Mouse (Mus musculus) liver, embryonic 12.5 days (tissue): ENCODE measurements at regions not wholly inside any gene's neighbourhood (a gene's known extent, or its start where the extent isn't known, plus 50 kb on each side); places are given as distances from the start of the nearest gene placed in this dataset.

ENCODE experiments used
- ATAC-seq: fragments of 200-750 bp; cut with Nextera tagmentation; 2 replicates; pipeline ENCODE4 v1.8.0; 2017; ENCODE audit warnings: moderate number of reproducible peaks, mild to moderate bottlenecking, moderate library complexity
- H3K27ac ChIP-seq: fragments of 300-500 bp; sonication (generic); 2 replicates; pipeline ENCODE4 v1.5.1; 2016; ENCODE audit warnings: mild to moderate bottlenecking
- H3K27me3 ChIP-seq: fragments of 300-500 bp; sonication (generic); replicated peaks from 2 replicates; pipeline ENCODE4 v1.6.1; 2016; ENCODE audit warnings: mild to moderate bottlenecking, moderate library complexity
- H3K36me3 ChIP-seq: fragments of 300-500 bp; sonication (generic); 2 replicates; pipeline ENCODE4 v1.6.1; 2016; ENCODE audit warnings: mild to moderate bottlenecking, moderate library complexity
- H3K4me1 ChIP-seq: fragments of 300-500 bp; sonication (generic); 2 replicates; pipeline ENCODE4 v1.6.1; 2016
- H3K4me2 ChIP-seq: fragments of 300-500 bp; sonication (generic); 2 replicates; pipeline ENCODE4 v1.6.1; 2016; ENCODE audit warnings: mild to moderate bottlenecking, moderate library complexity
- H3K4me3 ChIP-seq: fragments of 300-500 bp; sonication (generic); 2 replicates; pipeline ENCODE4 v1.5.1; 2016; ENCODE audit warnings: mild to moderate bottlenecking, moderate library complexity
- H3K9ac ChIP-seq: fragments of 300-500 bp; sonication (generic); 2 replicates; pipeline ENCODE4 v1.6.1; 2016; ENCODE audit warnings: mild to moderate bottlenecking, moderate library complexity
- H3K9me3 ChIP-seq: fragments of 300-500 bp; sonication (generic); replicated peaks from 2 replicates; pipeline ENCODE4 v1.6.1; 2016; ENCODE audit warnings: mild to moderate bottlenecking, moderate library complexity
- WGBS: fragments of 180-500 bp; shearing (Covaris S2); methylation state at CpG from one replicate; pipeline ENCODE4 v1.1.7; 2016; ENCODE audit not compliant: insufficient replicate concordance; 5-methylcytosine and 5-hydroxymethylcytosine counted together

DNA sequence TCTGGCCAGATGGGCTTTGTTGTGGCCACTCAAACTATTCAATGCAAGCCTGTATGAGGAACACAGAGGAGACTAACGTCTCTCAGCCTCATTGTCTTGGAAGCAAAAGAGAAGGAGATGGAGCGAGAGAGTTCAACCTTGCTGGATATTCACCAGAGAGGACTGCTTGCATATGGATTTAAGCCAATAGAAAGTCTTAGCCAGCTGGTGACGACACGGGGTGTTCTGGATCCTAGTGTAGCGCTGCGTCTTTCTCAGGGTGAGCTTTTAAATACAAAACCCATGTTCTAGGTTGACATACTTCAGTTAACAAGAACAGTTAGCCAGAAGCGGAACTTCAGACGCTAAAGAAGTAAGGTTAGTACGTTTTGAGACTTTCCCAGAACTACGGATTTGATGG, 174.9 kb downstream of the Plpp3 start:
- Histone ChIP-seq H3K27me3 (no peaks in the 10 kb centered on the region), H3K27ac (no peak overlapping the region), H3K9ac (no peak overlapping the region), H3K4me1 (no peaks in the 10 kb centered on the region), H3K36me3 (no peaks in the 10 kb centered on the region), H3K4me3 (no peak overlapping the region), H3K4me2 (no peak overlapping the region), H3K9me3 (no peaks in the 10 kb centered on the region)
- WGBS = 77% methylated on average over 10 of the region's 10 CpGs
- no peak for ATAC-seq

DNA sequence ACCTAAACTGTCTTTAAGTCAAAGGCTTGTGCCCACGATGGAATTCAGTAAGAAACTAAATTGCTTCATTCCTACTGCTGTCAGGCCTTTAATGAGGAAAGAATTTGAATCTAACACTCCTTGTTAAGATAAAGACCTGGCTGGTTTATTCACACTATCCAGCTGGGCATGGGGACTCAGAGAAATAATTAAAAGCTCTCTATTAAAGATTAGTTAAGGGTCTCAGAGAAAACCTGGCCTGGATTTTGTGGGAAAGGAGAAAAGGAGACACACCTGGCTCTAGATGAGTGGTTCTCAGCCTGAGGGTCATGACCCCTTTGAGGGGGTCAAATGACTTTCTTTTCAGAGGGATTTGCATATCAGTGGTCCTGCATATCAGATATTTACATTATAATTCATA, 178.7 kb downstream of the Plpp3 start:
- Histone ChIP-seq H3K4me1 (no peaks in the 10 kb centered on the region), H3K4me3 (no peak overlapping the region), H3K27ac (no peak overlapping the region), H3K36me3 (no peaks in the 10 kb centered on the region), H3K4me2 (no peak overlapping the region), H3K9ac (no peak overlapping the region), H3K27me3 (no peaks in the 10 kb centered on the region), H3K9me3 (no peaks in the 10 kb centered on the region)
- 34% methylated on average over 1 of the region's 1 CpGs for WGBS
- ATAC-seq = no peak

DNA sequence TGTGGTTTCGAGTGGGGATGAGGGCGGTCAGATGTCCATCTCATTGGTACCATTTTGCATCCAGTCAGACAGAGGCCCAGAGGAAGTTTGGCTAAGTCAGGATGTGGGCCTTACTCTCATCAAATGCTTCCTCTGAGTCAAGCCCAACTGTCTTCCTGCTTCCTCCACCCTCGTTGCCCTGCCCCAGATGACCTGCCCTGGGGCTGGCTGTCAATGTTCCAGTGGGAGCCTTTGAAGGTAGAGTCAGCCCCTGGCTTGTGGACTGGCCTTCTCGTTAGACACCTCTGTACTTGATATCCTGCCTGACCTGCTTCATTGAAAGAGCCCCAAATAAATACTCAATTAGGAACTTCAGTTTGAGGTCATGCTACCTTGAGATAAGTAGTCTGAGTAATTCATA, 179.4 kb downstream of the Plpp3 start:
- H3K9ac ChIP-seq = no peak overlapping the region
- H3K36me3 ChIP-seq = no peaks in the 10 kb centered on the region
- no peak overlapping the region for H3K27ac ChIP-seq
- 50% methylated on average over 4 of the region's 4 CpGs for WGBS
- no peaks in the 10 kb centered on the region for H3K9me3 ChIP-seq
- H3K4me1 ChIP-seq = no peaks in the 10 kb centered on the region
- ATAC-seq = no peak
- H3K4me2 ChIP-seq = no peak overlapping the region
- no peaks in the 10 kb centered on the region for H3K27me3 ChIP-seq
- no peak overlapping the region for H3K4me3 ChIP-seq

DNA sequence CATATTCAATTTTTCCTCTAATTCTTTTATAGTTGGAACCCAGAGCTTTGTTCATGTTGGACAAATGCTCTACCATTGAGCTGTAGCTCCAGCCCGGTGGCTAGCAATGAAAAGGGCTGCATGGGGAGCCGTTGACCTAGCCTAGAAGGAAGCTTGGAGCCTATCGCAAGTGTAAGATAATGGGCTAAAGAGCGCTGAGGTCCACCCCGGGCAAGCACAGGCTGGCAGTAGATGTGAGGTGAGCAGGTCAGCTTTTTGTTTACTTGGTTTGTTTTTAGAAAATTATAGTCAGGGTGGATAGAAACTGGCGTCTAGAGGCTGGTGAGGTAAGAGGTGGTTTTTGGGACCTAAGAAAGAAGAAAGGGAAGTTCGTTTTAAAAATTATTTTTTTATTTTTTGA, 181.0 kb downstream of the Plpp3 start:
- no peak for ATAC-seq

DNA sequence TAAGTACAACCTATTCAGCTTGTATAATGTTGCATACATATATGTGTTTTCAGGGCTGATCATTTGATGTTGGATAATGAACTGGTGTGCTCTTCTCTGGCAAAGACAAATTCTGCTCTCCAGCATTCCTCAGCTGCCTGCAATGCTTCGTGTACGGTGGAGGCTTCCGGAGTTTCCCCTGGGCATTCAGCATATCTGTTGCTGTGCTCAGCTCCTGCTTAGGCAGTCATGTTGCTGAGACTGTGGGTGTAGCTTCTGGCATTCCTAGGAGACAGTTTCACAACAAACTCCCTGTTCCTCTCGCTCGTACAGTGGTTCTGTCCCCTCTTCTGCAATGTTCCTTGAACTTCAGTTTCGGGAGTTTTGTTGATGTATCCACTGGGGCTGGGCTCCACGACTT, 181.7 kb downstream of the Plpp3 start:
- H3K4me3 ChIP-seq = no peak overlapping the region
- no peaks in the 10 kb centered on the region for H3K4me1 ChIP-seq
- no peaks in the 10 kb centered on the region for H3K27me3 ChIP-seq
- H3K4me2 ChIP-seq = no peak overlapping the region
- H3K9me3 ChIP-seq = no peaks in the 10 kb centered on the region
- no peak for ATAC-seq
- H3K27ac ChIP-seq = no peak overlapping the region
- no peak overlapping the region for H3K9ac ChIP-seq
- WGBS = 57% methylated on average over 7 of the region's 7 CpGs
- H3K36me3 ChIP-seq = no peaks in the 10 kb centered on the region

More for the DNA sequence above, 181.0 kb downstream of the Plpp3 start:
- no peak overlapping the region for H3K27ac ChIP-seq
- H3K4me2 ChIP-seq = no peak overlapping the region
- no peaks in the 10 kb centered on the region for H3K4me1 ChIP-seq
- H3K9me3 ChIP-seq = no peaks in the 10 kb centered on the region
- no peaks in the 10 kb centered on the region for H3K27me3 ChIP-seq
- H3K4me3 ChIP-seq = no peak overlapping the region
- H3K9ac ChIP-seq = no peak overlapping the region
- no peaks in the 10 kb centered on the region for H3K36me3 ChIP-seq
- WGBS = 59% methylated on average over 7 of the region's 7 CpGs

DNA sequence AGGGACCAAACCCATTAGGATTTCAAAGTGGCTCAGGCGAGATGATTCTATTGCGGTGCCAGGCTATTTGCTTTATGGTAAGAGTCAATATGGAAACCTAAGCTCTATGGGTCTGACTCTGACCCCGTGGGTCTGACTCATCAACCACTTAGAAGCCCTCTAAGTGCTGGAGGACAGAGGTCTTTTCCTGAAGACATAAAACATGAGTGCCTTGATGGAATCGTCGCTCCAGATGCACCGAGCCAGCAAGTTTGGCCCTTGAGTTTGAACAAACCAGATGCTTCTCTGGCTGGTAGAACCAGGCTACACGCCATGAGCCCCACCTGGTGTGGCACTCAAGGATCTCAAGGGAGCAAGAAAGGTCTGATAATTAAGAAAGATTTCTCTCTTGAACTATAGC, 184.1 kb downstream of the Plpp3 start:
- Histone ChIP-seq H3K9me3 (no peaks in the 10 kb centered on the region), H3K9ac (no peak overlapping the region), H3K4me3 (no peak overlapping the region), H3K27me3 (no peaks in the 10 kb centered on the region), H3K4me1 (no peaks in the 10 kb centered on the region), H3K36me3 (no peaks in the 10 kb centered on the region), H3K27ac (no peak overlapping the region), H3K4me2 (no peak overlapping the region)
- ATAC-seq = no peak
- 68% methylated on average over 7 of the region's 7 CpGs for WGBS

DNA sequence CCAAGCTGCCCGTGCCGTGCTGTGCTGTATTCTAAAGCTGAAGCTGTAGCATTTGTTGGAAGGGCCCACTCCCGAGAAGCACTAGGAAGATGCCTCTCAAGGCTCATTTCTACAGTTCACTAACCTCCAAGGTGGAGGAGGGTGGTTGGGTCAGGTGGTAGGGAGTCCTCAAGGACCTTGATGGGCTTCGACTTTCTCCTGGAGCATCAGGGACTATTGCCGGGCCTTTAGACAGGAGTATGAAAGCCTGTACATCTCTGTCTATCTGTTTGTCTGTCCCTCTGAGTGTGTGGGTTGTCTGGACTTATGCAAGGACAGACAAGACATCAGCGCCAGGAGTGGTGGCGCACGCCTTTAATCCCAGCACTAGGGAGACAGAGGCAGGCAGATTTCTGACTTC, 189.7 kb downstream of the Plpp3 start:
- Histone ChIP-seq H3K27me3 (no peaks in the 10 kb centered on the region), H3K36me3 (no peaks in the 10 kb centered on the region), H3K27ac (no peak overlapping the region), H3K4me2 (no peak overlapping the region), H3K4me3 (no peak overlapping the region), H3K9me3 (no peaks in the 10 kb centered on the region), H3K4me1 (no peaks in the 10 kb centered on the region), H3K9ac (no peak overlapping the region)
- no peak for ATAC-seq
- 73% methylated on average over 8 of the region's 8 CpGs for WGBS

DNA sequence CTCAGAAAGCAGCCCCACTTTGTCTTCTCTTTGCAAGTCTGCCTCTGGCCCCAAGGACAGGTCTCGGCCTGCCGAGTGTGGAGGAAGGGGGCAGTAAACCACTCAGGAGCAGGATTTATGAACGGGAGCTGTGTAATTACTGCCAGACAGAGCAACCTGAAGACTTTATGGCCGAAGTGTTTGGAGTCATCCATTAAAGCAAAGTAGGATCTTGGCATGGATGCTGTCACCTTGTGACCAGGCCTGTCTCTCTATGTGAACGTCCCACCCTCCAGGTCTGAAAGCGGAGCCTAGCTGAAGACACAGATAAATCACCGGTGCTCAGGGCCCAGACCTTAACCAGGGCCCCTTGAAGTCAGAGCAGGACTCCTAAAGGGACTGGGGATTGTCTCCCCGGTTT, 190.8 kb downstream of the Plpp3 start:
- Histone ChIP-seq H3K9ac (no peak overlapping the region), H3K4me1 (no peaks in the 10 kb centered on the region), H3K4me2 (no peak overlapping the region), H3K27ac (no peak overlapping the region), H3K27me3 (no peaks in the 10 kb centered on the region), H3K36me3 (no peaks in the 10 kb centered on the region), H3K9me3 (no peaks in the 10 kb centered on the region), H3K4me3 (no peak overlapping the region)
- 50% methylated on average over 8 of the region's 8 CpGs for WGBS
- no peak for ATAC-seq

DNA sequence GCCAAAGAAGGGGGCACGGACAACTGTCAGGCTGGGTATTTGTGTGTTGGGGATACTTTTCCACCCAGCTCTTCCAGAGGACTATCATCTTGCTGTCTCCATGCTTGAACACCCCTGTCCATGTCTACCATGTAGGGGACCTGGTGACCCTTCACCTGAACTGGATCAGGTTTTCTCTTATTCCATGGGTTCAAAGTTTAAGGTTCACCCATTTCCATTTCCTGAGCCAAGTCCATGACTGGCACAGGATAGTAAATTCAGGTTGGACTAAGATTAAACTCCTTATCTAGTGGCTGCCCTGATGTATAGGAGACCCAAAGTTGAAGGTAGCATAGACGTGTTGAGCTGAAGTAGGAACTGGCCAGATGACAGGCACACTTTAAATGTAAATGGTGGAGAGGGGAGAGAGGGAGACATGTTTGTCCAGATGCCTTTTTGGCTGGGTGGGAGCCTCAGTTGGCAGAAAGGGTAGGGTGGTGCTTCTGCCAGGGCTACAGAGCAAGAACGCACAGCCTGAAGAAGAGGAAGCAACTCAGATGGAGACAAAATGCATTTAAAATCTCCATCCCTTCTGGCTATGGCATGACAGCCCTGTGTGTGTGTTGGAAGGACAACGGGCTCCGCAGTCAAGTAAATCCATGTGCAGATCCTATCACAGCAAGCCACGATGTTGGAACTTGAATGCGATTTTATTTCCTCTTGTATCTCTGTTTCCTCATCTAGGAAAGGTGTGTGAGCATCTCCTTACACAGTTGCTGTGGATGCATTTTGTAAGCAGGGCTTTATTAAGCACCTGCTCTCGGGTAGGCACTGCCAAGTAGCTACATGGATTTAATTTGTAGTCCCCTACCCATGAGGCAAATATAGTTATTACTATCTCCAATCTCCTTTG, 192.4 kb downstream of the Plpp3 start:
- Histone ChIP-seq H3K9ac (no peak overlapping the region), H3K36me3 (no peaks in the 10 kb centered on the region), H3K4me2 (no peak overlapping the region), H3K27ac (no peak overlapping the region), H3K27me3 (no peaks in the 10 kb centered on the region), H3K9me3 (no peaks in the 10 kb centered on the region), H3K4me1 (no peaks in the 10 kb centered on the region), H3K4me3 (no peak overlapping the region)
- 74% methylated on average over 8 of the region's 8 CpGs for WGBS
- no peak for ATAC-seq

DNA sequence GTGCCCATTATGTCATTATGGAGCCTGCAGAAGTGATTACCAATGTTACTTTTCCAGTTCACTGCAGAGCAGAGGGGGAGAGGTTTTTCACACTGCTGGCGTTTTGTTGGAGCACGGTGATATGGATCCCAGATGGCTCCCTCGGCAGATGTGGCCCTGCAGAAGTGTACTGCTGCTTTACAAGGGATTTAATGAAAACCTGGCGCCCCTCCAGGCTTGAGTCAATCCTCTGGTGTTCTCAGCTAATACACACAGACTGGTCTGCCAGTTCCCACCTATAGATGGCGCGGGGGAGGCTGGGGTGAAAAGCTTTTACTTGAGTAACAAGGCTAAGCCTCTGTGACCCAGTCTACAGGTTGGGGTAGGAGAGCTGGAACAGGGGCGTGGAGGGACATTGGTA, 195.2 kb downstream of the Plpp3 start:
- no peak overlapping the region for H3K27ac ChIP-seq
- H3K9ac ChIP-seq = no peak overlapping the region
- no peak for ATAC-seq
- H3K4me2 ChIP-seq = no peak overlapping the region
- no peaks in the 10 kb centered on the region for H3K9me3 ChIP-seq
- H3K4me3 ChIP-seq = no peak overlapping the region
- no peaks in the 10 kb centered on the region for H3K27me3 ChIP-seq
- no peaks in the 10 kb centered on the region for H3K4me1 ChIP-seq
- 64% methylated on average over 7 of the region's 7 CpGs for WGBS
- H3K36me3 ChIP-seq = no peaks in the 10 kb centered on the region

DNA sequence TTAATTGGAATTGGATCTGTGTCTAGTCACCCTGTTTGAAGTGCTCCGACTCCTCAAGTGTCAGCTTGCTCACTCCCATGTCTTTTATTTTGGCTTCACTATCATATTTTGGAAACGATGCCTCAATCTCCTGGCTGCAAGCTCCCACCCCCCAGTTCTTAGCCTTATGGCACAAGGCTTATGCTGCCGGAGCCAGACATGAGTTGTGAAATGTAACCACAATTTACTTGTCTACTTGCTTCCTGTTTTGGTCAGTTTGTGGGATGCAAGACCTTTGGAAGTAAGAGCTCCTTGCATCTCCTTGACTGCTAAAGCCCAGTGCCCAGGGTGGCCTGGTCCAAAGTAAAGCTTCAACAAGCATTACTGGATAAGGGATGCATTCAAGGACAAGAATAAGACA, 195.8 kb downstream of the Plpp3 start:
- no peaks in the 10 kb centered on the region for H3K9me3 ChIP-seq
- WGBS = 48% methylated on average over 3 of the region's 3 CpGs
- no peak overlapping the region for H3K4me2 ChIP-seq
- no peaks in the 10 kb centered on the region for H3K36me3 ChIP-seq
- no peaks in the 10 kb centered on the region for H3K27me3 ChIP-seq
- H3K4me1 ChIP-seq = no peaks in the 10 kb centered on the region
- H3K4me3 ChIP-seq = no peak overlapping the region
- ATAC-seq = no peak
- H3K9ac ChIP-seq = no peak overlapping the region
- H3K27ac ChIP-seq = no peak overlapping the region

DNA sequence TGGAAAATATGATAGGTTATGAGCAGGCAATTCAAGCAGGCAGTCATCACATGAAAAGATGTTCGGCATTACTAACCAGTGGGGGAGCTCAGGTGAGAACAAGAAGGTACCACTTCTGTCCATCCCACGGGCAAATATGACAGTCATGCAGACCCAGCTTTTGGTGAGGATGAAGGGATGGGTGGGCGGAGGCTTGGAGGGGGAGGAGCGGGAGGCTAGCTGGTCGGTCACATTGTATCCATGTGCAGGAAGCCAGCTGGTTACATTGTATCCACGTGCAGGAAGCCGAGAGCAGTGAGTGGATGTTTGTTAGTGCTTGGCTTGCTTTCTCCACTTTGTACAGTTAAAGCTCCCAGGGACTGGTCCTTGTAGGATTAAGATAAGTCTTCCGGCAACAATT, 196.9 kb downstream of the Plpp3 start:
- Histone ChIP-seq H3K4me2 (no peak overlapping the region), H3K9ac (no peak overlapping the region), H3K36me3 (no peaks in the 10 kb centered on the region), H3K4me3 (no peak overlapping the region), H3K27me3 (no peaks in the 10 kb centered on the region), H3K27ac (no peak overlapping the region), H3K4me1 (no peaks in the 10 kb centered on the region), H3K9me3 (no peaks in the 10 kb centered on the region)
- 63% methylated on average over 8 of the region's 8 CpGs for whole genome bisulfite sequencing
- ATAC-seq = no peak

DNA sequence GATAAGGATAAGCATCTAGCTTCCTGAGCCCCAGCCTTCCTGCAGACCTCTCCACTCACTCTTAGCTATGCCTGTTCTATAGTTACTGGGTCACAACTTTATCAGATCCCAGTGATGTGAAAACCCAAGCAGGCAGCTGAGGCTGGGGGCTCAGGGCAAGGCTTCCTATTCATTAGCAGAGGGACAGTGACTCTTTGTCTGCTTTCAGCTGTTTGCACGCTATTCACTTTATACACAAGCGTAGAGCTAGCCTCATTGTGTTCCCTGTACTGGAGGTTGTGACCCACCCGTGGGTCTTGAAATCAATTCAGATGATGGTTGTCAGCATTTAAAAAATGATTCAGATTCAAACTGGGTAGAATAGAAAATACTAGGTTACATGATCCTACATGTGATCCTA, 199.5 kb downstream of the Plpp3 start:
- Histone ChIP-seq H3K36me3 (no peaks in the 10 kb centered on the region), H3K4me1 (no peaks in the 10 kb centered on the region), H3K9ac (no peak overlapping the region), H3K9me3 (no peaks in the 10 kb centered on the region), H3K4me3 (no peak overlapping the region), H3K27ac (no peak overlapping the region), H3K4me2 (no peak overlapping the region), H3K27me3 (no peaks in the 10 kb centered on the region)
- ATAC-seq = no peak
- WGBS = 52% methylated on average over 3 of the region's 3 CpGs
